Mouse (Mus musculus): ENCODE measurements around the gene Acox2. TPM values are rescaled to one million over a fixed set of nuclear protein-coding genes. Genes with fewer than 3 reads are reported as not detected.
"Not testable (repeated sequence)": the region's sequence is repeated elsewhere in the genome, so short reads cannot be mapped to it uniquely, and the experiment has no call there.

Acox2 gene
- 1.3 TPM in 1 of 2 replicates, not detected in the other for polyA plus RNA-seq (2011; ENCODE audit: insufficient read length, low read depth, missing spikeins)

DNA sequence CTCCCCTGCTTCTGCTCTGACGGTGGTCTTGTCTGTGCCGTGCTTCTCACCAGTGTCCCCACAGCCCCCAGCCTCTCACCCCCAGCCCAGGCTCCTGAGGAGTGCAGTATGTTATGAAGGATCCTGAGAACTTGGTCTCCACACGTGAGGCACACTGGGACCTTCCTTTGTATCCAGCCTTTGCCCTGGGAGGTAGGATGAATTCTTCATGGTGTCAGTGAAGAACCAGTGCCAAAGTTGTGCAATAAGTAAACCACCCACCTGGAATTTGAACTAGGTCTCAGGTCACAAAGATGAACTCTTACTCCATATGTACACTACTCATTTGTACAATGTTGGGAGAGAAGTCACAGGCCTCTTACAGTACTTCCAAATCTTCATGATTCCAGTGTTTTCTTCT, at the start of gene Acox2:
TSS of gene Acox2 (minus strand) at position 188 of the 400 bp plus-strand sequence.
- Histone ChIP-seq H3K27ac (ENCODE audit: insufficient read depth, low read length) (no peak within 1 kb of the TSS), H3K4me3 (ENCODE audit: insufficient read depth, low read length) (no peak within 1 kb of the TSS), H3K4me1 (ENCODE audit: control insufficient read depth, insufficient read depth, low read length) (no peaks in the 10 kb centered on the region)
- no peak for TF ChIP-seq POLR2A (IDR thresholded peaks at IDR 0.05; ENCODE audit: low read depth, low read length)
- TF ChIP-seq CTCF (IDR thresholded peaks at IDR 0.05; ENCODE audit: borderline replicate concordance, insufficient read depth, low read length), result no peak

DNA sequence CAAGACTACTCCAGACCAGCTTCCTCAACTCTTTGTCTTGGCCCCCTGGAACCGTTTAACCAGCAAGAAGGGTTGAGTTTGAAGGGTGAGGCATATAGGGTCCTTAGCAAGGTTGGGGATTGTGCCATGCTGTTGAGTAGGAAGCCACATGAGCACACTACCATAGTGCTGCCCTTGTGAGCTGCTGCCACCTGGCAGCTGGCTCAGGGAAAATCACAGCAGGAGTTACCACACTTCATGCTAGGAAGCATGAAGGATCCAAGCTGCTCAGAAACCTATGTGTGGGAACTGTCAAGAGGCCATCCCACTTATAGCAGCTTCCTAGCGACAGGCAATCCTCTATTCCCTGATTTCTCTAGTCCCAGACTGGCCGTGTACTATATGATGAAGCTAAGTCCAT, 49.5 kb upstream of the Acox2 start:
- Histone ChIP-seq H3K4me3 (ENCODE audit: insufficient read depth, low read length) (no peak overlapping the region), H3K27ac (ENCODE audit: insufficient read depth, low read length) (no peak overlapping the region), H3K4me1 (ENCODE audit: control insufficient read depth, insufficient read depth, low read length) (0 out of 2 replicates have a peak, but pooled peaks cover 3% of the 10 kb centered on the region)
- TF ChIP-seq POLR2A (IDR thresholded peaks at IDR 0.05; ENCODE audit: low read depth, low read length) (no peak), CTCF (IDR thresholded peaks at IDR 0.05; ENCODE audit: borderline replicate concordance, insufficient read depth, low read length) (no peak)

DNA sequence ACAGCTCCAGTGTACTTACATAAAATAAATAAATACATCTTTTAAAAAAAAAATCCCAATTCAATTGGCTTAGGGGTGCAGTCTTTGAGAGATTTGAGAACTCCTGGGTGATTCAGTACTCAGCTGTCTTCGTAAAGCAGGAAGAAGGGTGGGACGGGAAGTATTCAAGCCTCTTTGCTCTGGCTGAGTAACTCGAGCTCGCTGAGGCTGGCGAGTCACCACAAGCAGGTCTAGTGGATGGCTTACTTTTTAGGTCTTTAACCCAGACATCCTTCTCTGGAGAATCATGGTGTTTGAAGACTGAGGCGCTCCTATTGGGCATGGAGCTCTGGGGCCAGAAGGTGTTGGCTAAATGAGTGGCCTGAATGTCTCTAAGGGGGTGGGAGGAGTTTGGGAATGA, 47.7 kb upstream of the Acox2 start:
- no peak overlapping the region for H3K27ac ChIP-seq (ENCODE audit: insufficient read depth, low read length)
- no peak overlapping the region for H3K4me3 ChIP-seq (ENCODE audit: insufficient read depth, low read length)
- TF ChIP-seq POLR2A (IDR thresholded peaks at IDR 0.05; ENCODE audit: low read depth, low read length) (no peak), CTCF (IDR thresholded peaks at IDR 0.05; ENCODE audit: borderline replicate concordance, insufficient read depth, low read length) (no peak)
- 0 out of 2 replicates have a peak, but pooled peaks cover 3% of the 10 kb centered on the region for H3K4me1 ChIP-seq (ENCODE audit: control insufficient read depth, insufficient read depth, low read length)

DNA sequence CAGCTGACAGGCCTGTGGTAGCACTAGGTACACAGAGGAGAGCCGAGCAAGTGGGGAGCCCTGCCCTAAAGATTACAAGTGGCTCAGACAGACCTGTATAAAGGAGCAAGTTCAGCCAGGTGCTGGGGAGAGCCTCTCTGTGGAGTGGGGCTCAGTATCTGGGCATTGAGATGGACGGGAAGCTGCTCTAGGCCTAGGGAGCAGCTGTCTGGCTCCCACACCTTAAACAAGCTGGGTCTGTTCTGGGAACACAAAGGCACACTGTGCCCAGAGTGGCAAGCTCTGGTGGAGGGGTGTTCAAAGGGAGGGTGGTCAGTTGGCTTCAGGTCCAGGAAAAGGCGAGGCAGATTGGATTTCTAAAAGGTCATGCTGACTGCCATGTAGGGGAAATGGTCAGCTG, 45.9 kb upstream of the Acox2 start:
- no peak for TF ChIP-seq POLR2A (IDR thresholded peaks at IDR 0.05; ENCODE audit: low read depth, low read length)
- TF ChIP-seq CTCF (IDR thresholded peaks at IDR 0.05; ENCODE audit: borderline replicate concordance, insufficient read depth, low read length), result no peak
- Histone ChIP-seq H3K4me3 (ENCODE audit: insufficient read depth, low read length) (no peak overlapping the region), H3K4me1 (ENCODE audit: control insufficient read depth, insufficient read depth, low read length) (0 out of 2 replicates have a peak, but pooled peaks cover 3% of the 10 kb centered on the region), H3K27ac (ENCODE audit: insufficient read depth, low read length) (no peak overlapping the region)

DNA sequence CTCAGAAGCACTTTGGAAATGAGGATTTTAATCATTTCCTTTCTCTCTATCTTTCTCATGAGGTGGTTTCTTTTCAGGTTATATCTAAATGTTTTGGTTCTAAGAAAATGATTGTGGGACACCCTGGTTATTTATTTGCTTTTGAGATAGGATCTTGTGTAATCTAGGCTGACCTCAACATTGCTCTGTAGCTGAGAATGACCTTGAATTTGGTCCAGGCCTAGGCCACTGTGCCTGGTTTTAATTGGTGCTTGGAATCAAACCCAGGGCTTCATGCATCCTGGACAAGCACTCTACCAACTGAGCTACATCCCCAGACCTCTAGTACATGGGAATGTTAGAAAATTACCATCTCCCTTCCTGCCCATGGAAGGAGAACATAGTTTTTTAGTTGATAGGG, 44.9 kb upstream of the Acox2 start:
- TF ChIP-seq CTCF (IDR thresholded peaks at IDR 0.05; ENCODE audit: borderline replicate concordance, insufficient read depth, low read length) (no peak), POLR2A (IDR thresholded peaks at IDR 0.05; ENCODE audit: low read depth, low read length) (no peak)
- no peak overlapping the region for H3K4me3 ChIP-seq (ENCODE audit: insufficient read depth, low read length)
- no peak overlapping the region for H3K27ac ChIP-seq (ENCODE audit: insufficient read depth, low read length)
- 0 out of 2 replicates have a peak, but pooled peaks cover 3% of the 10 kb centered on the region for H3K4me1 ChIP-seq (ENCODE audit: control insufficient read depth, insufficient read depth, low read length)

DNA sequence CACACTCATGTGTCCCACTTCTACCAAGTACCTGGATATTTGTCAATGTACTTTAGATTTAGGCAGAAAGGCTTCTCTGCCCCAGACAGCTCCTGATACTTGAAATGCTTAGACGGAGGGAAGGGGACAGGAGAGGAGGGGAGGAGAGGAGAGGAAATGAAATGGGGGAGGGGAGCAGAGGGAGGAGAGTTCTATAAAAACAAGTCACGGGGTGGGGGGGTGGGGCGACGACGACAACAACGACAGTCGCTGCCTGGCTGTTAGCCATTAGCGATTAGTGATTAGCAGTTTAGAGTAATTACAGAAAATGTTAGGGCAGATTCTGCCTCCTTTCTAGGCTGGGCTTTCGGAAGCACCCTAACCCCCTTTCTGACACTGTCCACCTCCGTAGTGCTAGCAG, 43.5 kb upstream of the Acox2 start:
- no peak overlapping the region for H3K4me3 ChIP-seq (ENCODE audit: insufficient read depth, low read length)
- TF ChIP-seq POLR2A (IDR thresholded peaks at IDR 0.05; ENCODE audit: low read depth, low read length), result no peak
- no peak for TF ChIP-seq CTCF (IDR thresholded peaks at IDR 0.05; ENCODE audit: borderline replicate concordance, insufficient read depth, low read length)
- no peak overlapping the region for H3K27ac ChIP-seq (ENCODE audit: insufficient read depth, low read length)
- H3K4me1 ChIP-seq (ENCODE audit: control insufficient read depth, insufficient read depth, low read length), result 0 out of 2 replicates have a peak, but pooled peaks cover 6% of the 10 kb centered on the region

DNA sequence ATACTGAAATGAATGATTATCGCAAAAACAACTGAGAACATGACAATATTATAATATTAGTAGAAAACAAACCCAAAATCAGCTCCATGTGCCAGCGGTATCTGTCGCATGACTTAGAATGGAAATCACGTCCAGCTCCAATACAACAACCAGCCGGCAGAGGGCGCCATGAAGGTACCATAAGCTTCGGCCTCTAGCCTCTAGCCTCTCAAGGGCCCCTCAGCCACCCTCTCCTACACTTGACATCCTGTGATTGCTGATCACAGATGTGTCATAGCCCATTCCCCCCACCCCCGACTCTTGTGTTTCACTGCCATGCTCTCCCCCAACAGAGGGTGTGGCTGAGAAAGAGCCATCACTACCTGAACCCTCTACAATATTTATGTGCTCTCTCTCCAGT, 41.1 kb upstream of the Acox2 start:
- TF ChIP-seq POLR2A (IDR thresholded peaks at IDR 0.05; ENCODE audit: low read depth, low read length), result no peak
- peak; percentile 27; the same call in 1 of the 2 replicates for TF ChIP-seq CTCF (IDR thresholded peaks at IDR 0.05; ENCODE audit: borderline replicate concordance, insufficient read depth, low read length)
- Histone ChIP-seq H3K4me1 (ENCODE audit: control insufficient read depth, insufficient read depth, low read length) (0 out of 2 replicates have a peak, but pooled peaks cover 3% of the 10 kb centered on the region), H3K4me3 (ENCODE audit: insufficient read depth, low read length) (no peak overlapping the region), H3K27ac (ENCODE audit: insufficient read depth, low read length) (no peak overlapping the region)

DNA sequence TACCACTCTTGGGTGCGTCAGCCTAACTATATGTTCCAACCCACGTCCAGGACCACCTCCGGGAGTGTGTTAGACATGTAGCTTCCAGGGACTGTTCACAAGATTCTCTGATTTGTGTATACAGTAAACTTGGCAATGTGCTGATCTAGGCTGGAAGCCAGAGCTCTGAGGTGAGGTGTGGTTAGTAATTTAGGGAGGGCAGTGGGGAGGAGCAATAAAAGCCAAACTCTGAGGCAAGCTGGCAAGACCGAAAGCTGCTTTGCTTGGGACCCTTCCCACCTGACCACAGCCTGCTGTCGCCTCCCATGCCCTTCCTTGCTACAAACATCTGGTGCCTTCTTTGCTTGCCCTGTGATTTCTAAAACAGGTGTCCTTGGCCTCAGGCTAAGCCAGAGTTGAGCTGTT, 38.7 kb upstream of the Acox2 start:
- TF ChIP-seq CTCF (IDR thresholded peaks at IDR 0.05; ENCODE audit: borderline replicate concordance, insufficient read depth, low read length) (no peak), POLR2A (IDR thresholded peaks at IDR 0.05; ENCODE audit: low read depth, low read length) (no peak)

DNA sequence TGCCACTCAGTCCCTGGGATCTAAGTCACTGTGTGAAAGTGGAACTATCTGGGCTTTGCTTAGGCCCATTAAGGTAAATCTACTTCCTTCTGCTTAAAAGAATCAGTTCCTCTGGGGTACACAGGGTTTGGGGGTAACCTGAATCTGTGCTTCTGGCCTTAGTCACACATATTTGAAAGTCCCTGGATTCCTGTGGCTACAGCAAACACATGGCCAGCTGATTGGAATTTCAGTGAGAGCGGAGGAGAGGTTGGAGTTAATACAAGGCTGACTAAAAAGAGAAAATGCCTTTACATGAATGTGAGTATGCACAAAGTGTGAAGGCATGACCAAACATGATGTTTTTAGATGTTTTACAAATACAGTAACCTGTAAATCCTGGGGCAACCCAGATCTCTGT, 35.1 kb upstream of the Acox2 start:
- peak overlapping the region; percentile 98 for H3K27ac ChIP-seq (ENCODE audit: insufficient read depth, low read length)
- no peak for TF ChIP-seq CTCF (IDR thresholded peaks at IDR 0.05; ENCODE audit: borderline replicate concordance, insufficient read depth, low read length)
- TF ChIP-seq POLR2A (IDR thresholded peaks at IDR 0.05; ENCODE audit: low read depth, low read length), result no peak
- H3K4me1 ChIP-seq (ENCODE audit: control insufficient read depth, insufficient read depth, low read length), result peaks cover 11% of the 10 kb centered on the region
- no peak overlapping the region for H3K4me3 ChIP-seq (ENCODE audit: insufficient read depth, low read length)

More for the DNA sequence above, 38.7 kb upstream of the Acox2 start:
- H3K4me3 ChIP-seq (ENCODE audit: insufficient read depth, low read length), result no peak overlapping the region
- no peak overlapping the region for H3K27ac ChIP-seq (ENCODE audit: insufficient read depth, low read length)
- H3K4me1 ChIP-seq (ENCODE audit: control insufficient read depth, insufficient read depth, low read length), result peaks cover 11% of the 10 kb centered on the region

DNA sequence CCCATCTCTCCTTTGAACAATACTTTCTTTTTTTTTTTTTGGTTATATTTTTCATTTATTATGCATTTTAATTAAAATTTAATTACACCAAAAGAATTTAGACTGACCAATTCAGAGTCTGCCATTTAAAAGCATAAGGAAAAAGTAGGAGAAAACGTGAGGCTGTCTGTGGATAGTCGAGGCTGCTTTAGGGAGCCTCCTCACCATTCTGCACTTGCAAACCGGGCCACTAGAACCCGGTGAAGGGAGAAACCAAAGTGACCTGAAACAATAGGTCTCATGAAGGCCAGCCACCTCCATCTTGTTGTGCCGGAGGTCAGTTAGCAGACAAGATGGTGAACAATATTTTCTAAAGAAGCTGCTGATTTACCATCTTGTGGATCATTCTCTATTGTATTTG, 27.4 kb upstream of the Acox2 start:
- not testable (repeated sequence) for H3K4me3 ChIP-seq (ENCODE audit: insufficient read depth, low read length); H3K4me1 ChIP-seq (ENCODE audit: control insufficient read depth, insufficient read depth, low read length); H3K27ac ChIP-seq (ENCODE audit: insufficient read depth, low read length)

DNA sequence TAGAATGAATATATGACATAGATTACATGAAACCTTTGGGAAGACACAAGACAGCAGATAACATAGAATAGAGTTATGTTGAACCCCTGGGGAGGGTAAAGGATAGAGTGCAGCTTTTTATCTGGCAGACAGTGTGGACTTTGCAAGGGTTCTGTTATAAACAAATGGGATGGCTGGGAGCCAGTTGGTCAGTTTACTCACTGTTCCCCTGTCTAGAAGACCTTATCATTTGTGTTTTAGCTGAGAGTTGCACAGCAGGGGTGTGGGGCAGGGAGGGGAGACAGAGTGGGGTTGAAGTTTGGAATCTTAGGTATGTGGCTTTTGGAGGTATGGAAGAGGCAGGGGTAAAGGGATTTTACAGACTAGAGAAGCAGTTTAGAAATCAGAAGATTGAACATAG, 24.6 kb upstream of the Acox2 start:
- Histone ChIP-seq H3K4me3 (ENCODE audit: insufficient read depth, low read length) (no peak overlapping the region), H3K27ac (ENCODE audit: insufficient read depth, low read length) (no peak overlapping the region), H3K4me1 (ENCODE audit: control insufficient read depth, insufficient read depth, low read length) (no peaks in the 10 kb centered on the region)
- no peak for TF ChIP-seq POLR2A (IDR thresholded peaks at IDR 0.05; ENCODE audit: low read depth, low read length)
- no peak for TF ChIP-seq CTCF (IDR thresholded peaks at IDR 0.05; ENCODE audit: borderline replicate concordance, insufficient read depth, low read length)

DNA sequence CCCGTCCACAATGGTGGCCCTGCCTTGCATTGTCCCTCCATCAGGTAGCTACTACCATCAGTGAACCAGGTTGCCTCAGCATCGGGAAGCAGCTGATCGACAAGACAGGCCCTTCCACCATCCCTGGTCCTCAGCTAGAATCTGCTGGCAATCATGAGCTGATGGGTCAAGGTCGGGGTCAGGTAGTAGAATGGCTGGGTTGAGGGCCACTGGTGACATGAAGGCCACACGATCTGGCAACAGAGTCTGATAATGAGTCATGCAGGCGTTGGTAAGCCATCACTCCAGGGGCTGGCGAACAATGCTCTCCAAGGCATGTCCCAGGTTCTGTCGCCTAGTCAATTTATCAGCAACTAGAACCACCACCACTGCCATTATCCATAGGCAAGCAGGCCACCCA, 12.1 kb upstream of the Acox2 start:
- H3K27ac ChIP-seq (ENCODE audit: insufficient read depth, low read length), result not testable (repeated sequence)

More for the DNA sequence above, 12.1 kb upstream of the Acox2 start:
- not testable (repeated sequence) for H3K4me1 ChIP-seq (ENCODE audit: control insufficient read depth, insufficient read depth, low read length); H3K4me3 ChIP-seq (ENCODE audit: insufficient read depth, low read length)

Data from embryonic fibroblast, embryonic 13.5 days (primary cell).